Mouse (Mus musculus): ENCODE data around the gene Prkch.

DNA sequence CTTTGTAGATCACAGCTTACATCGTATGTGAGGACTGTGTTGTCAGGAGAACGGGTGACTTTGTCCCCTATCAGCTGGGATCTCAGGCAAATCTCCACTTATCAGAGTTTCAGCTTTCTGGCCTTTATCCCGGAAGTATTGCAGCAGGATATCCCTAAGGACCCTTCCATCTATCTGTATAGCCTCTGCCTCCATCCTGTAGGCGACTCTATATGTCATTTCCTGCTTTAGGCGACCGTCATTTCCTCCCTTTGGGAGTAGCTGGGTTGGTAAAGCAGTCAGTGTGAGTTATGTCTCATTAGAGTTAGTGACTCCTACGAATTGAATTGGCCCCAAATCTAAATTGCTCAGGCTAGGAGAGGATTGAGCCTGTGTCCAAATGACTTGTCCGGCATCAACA is 10.6 kb downstream of the Prkch start:
- TF ChIP-seq CTCF (IDR thresholded peaks at IDR 0.05; ENCODE audit: control insufficient read depth, insufficient read depth, insufficient read length) (no peak), MAX (IDR thresholded peaks at IDR 0.05) (no peak), MYOD1 (IDR thresholded peaks at IDR 0.05; ENCODE audit: control insufficient read depth, insufficient read length, low read depth) (no peak), USF1 (IDR thresholded peaks at IDR 0.05; ENCODE audit: low read depth) (no peak)
